In genomic region chr16:6882683-6883430, GRCm38 (mm10) we compare ENCODE assay signal across 10 mouse cellular contexts.
DNase-seq lines count a peak whose midpoint lies in the region; ATAC-seq and TF ChIP-seq lines count a peak whose summit lies in the region.
"Had no signal": no experiment of that assay in that cellular context is flagged by ENCODE, and none has a peak within 500 bp of the region (broad histone marks: within the 10 kb centered on the region; RNA-seq: fewer than 3 reads in every experiment).

No protein-coding gene starts in this region.

- no peak for DNase-seq in forebrain, embryonic 11.5 days (ENCODE audit: low spot score)
- DNase-seq in forebrain, embryonic 10.5 days (ENCODE audit: extremely low spot score, low spot score), result no peak
- DNase-seq in embryonic facial prominence, embryonic 14.5 days (ENCODE audit: low spot score), result peak; percentile 7
- DNase-seq in midbrain, postnatal 0 days (ENCODE audit: low spot score), result peak; percentile 17
- no peak for DNase-seq in testis, postnatal 10 days (ENCODE audit: low spot score)
- DNase-seq in heart, adult 9 months (ENCODE audit: low spot score in 2 of 2), result no peak
- DNase-seq in adrenal gland, adult 8-10 months, result no peak
- DNase-seq: B cell, adult 2 months; gastrocnemius, postnatal 36 days had no signal

- no peak overlapping the region for H3K4me2 ChIP-seq in forebrain, embryonic 11.5 days (ENCODE audit: low read depth, low read length, severe bottlenecking)
- H3K4me2 ChIP-seq in embryonic facial prominence, embryonic 14.5 days (ENCODE audit: low read depth, low read length), result no peak overlapping the region
- H3K4me2 ChIP-seq in hindbrain, embryonic 15.5 days, result peak overlapping the region; percentile 28
- peak overlapping the region; percentile 21; the same call in 1 of the 2 replicates for H3K4me2 ChIP-seq in midbrain, postnatal 0 days (ENCODE audit: low read depth, low read length, poor library complexity, severe bottlenecking)

- H3K4me3 ChIP-seq in forebrain, embryonic 11.5 days (ENCODE audit: low read depth, low read length), result no peak overlapping the region
- H3K4me3 ChIP-seq in forebrain, embryonic 10.5 days, result no peak overlapping the region
- no peak overlapping the region for H3K4me3 ChIP-seq in embryonic facial prominence, embryonic 14.5 days (ENCODE audit: low read depth, low read length)
- H3K4me3 ChIP-seq in hindbrain, embryonic 15.5 days, result no peak overlapping the region
- no peak overlapping the region for H3K4me3 ChIP-seq in midbrain, postnatal 0 days (ENCODE audit: low read depth, low read length)

- no peaks in the 10 kb centered on the region for H3K36me3 ChIP-seq in forebrain, embryonic 11.5 days (ENCODE audit: control insufficient read depth, insufficient read depth, low read length)
- H3K36me3 ChIP-seq in forebrain, embryonic 10.5 days (replicated peaks), result no peaks in the 10 kb centered on the region
- H3K36me3 ChIP-seq in embryonic facial prominence, embryonic 14.5 days (ENCODE audit: control insufficient read depth, insufficient read depth, low read length), result no peaks in the 10 kb centered on the region
- H3K36me3 ChIP-seq in hindbrain, embryonic 15.5 days, result no peaks in the 10 kb centered on the region
- no peaks in the 10 kb centered on the region for H3K36me3 ChIP-seq in midbrain, postnatal 0 days (ENCODE audit: insufficient read depth, low read length)

- H3K9me3 ChIP-seq in forebrain, embryonic 11.5 days (ENCODE audit: control insufficient read depth, low read length), result no peaks in the 10 kb centered on the region
- H3K9me3 ChIP-seq in forebrain, embryonic 10.5 days, result no peaks in the 10 kb centered on the region
- no peaks in the 10 kb centered on the region for H3K9me3 ChIP-seq in embryonic facial prominence, embryonic 14.5 days (ENCODE audit: control insufficient read depth, low read length)
- no peaks in the 10 kb centered on the region for H3K9me3 ChIP-seq in hindbrain, embryonic 15.5 days
- H3K9me3 ChIP-seq in midbrain, postnatal 0 days (ENCODE audit: low read length), result no peaks in the 10 kb centered on the region

- ATAC-seq in forebrain, embryonic 11.5 days (replicated peaks; ENCODE audit: low FRiP score), result no peak
- no peak for ATAC-seq in embryonic facial prominence, embryonic 14.5 days (ENCODE audit: low read depth)
- ATAC-seq in hindbrain, embryonic 15.5 days (ENCODE audit: low FRiP score, low read depth), result no peak
- no peak for ATAC-seq in midbrain, postnatal 0 days (ENCODE audit: low FRiP score)

- peak overlapping the region; percentile 14; the same call in 1 of the 2 replicates for H3K9ac ChIP-seq in forebrain, embryonic 11.5 days (ENCODE audit: low read length)
- no peak overlapping the region for H3K9ac ChIP-seq in embryonic facial prominence, embryonic 14.5 days (ENCODE audit: low read depth, low read length)
- no peak overlapping the region for H3K9ac ChIP-seq in hindbrain, embryonic 15.5 days
- H3K9ac ChIP-seq in midbrain, postnatal 0 days (replicated peaks; ENCODE audit: low read length, poor library complexity, severe bottlenecking), result 0 out of 2 replicates have a peak overlapping the region, but pooled peaks have one; percentile 19

- no peak for TF ChIP-seq CTCF in midbrain, postnatal 0 days (IDR thresholded peaks at IDR 0.05)

- no peaks in the 10 kb centered on the region; the same call in 1 of the 2 replicates for H3K4me1 ChIP-seq in forebrain, embryonic 11.5 days (replicated peaks; ENCODE audit: control insufficient read depth, insufficient read depth, low read length)
- peaks cover 31% of the 10 kb centered on the region for H3K4me1 ChIP-seq in forebrain, embryonic 10.5 days
- H3K4me1 ChIP-seq in embryonic facial prominence, embryonic 14.5 days (ENCODE audit: control insufficient read depth, insufficient read depth, low read length), result no peaks in the 10 kb centered on the region
- peaks cover 33% of the 10 kb centered on the region for H3K4me1 ChIP-seq in hindbrain, embryonic 15.5 days (replicated peaks)
- H3K4me1 ChIP-seq in midbrain, postnatal 0 days (ENCODE audit: insufficient read depth, low read length), result no peaks in the 10 kb centered on the region; the same call in 1 of the 2 replicates

- no peak overlapping the region for H3K27ac ChIP-seq in forebrain, embryonic 11.5 days (ENCODE audit: low read depth, low read length)
- no peak overlapping the region for H3K27ac ChIP-seq in forebrain, embryonic 10.5 days
- no peak overlapping the region for H3K27ac ChIP-seq in embryonic facial prominence, embryonic 14.5 days (replicated peaks; ENCODE audit: low read depth, low read length)
- peak overlapping the region; percentile 70 for H3K27ac ChIP-seq in hindbrain, embryonic 15.5 days (replicated peaks)
- H3K27ac ChIP-seq in midbrain, postnatal 0 days (ENCODE audit: low read depth, low read length), result peak overlapping the region; percentile 14; the same call in 1 of the 2 replicates

- no peaks in the 10 kb centered on the region for H3K27me3 ChIP-seq in forebrain, embryonic 11.5 days (ENCODE audit: control insufficient read depth, insufficient read depth, low read length)
- H3K27me3 ChIP-seq in forebrain, embryonic 10.5 days (ENCODE audit: poor library complexity, severe bottlenecking), result peaks cover 11% of the 10 kb centered on the region; the same call in 1 of the 2 replicates
- no peaks in the 10 kb centered on the region for H3K27me3 ChIP-seq in embryonic facial prominence, embryonic 14.5 days (replicated peaks; ENCODE audit: control insufficient read depth, insufficient read depth, low read length)
- no peaks in the 10 kb centered on the region for H3K27me3 ChIP-seq in hindbrain, embryonic 15.5 days
- no peaks in the 10 kb centered on the region for H3K27me3 ChIP-seq in midbrain, postnatal 0 days (ENCODE audit: insufficient read depth, low read length)

- 32% methylated on average over 12 of the region's 12 CpGs for WGBS in forebrain, embryonic 11.5 days
- WGBS in forebrain, embryonic 10.5 days, result 46% methylated on average over 12 of the region's 12 CpGs
- 30% methylated on average over 12 of the region's 12 CpGs for WGBS in embryonic facial prominence, embryonic 14.5 days
- WGBS in hindbrain, embryonic 15.5 days, result 27% methylated on average over 12 of the region's 12 CpGs
- 29% methylated on average over 12 of the region's 12 CpGs for WGBS in midbrain, postnatal 0 days

Comparison
In these comparisons a context has a peak if more than half of its experiments do, and no peak if none do; other contexts are left out.
1. DNase-seq: peak in embryonic facial prominence, embryonic 14.5 days (single experiment) and midbrain, postnatal 0 days (single experiment); none in forebrain, embryonic 11.5 days (single experiment), forebrain, embryonic 10.5 days (single experiment), testis, postnatal 10 days (single experiment), heart, adult 9 months (0 of 2) and adrenal gland, adult 8-10 months (single experiment).
2. H3K27ac ChIP-seq: peak in hindbrain, embryonic 15.5 days (single experiment) and midbrain, postnatal 0 days (single experiment); none in forebrain, embryonic 11.5 days (single experiment), forebrain, embryonic 10.5 days (single experiment) and embryonic facial prominence, embryonic 14.5 days (single experiment).
3. H3K4me2 ChIP-seq: peak in hindbrain, embryonic 15.5 days (single experiment) and midbrain, postnatal 0 days (single experiment); none in forebrain, embryonic 11.5 days (single experiment) and embryonic facial prominence, embryonic 14.5 days (single experiment).
4. H3K9ac ChIP-seq: peak in forebrain, embryonic 11.5 days (single experiment) and midbrain, postnatal 0 days (single experiment); none in embryonic facial prominence, embryonic 14.5 days (single experiment) and hindbrain, embryonic 15.5 days (single experiment).